Mouse (Mus musculus): ENCODE data around the gene Polk.

DNA sequence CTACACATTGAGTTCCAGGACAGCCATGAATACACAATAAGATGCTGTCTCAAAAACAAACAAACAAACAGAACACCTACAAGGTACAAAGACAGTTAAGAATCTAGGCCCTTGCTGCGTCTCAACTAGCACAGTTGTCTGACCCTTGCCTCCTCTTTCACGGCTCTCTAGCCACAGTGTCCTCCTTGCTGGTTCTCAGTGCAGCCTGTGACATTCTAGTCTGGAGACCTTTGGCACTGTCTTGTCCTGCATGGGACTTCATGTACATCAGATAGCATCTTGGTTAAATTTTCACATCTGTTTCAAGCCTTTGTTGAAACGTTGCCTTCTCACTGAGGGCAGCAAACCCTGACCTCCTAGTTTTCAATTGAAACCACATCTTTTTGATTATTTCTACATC is 13.6 kb downstream of the Polk start:
- TF ChIP-seq CTCF (IDR thresholded peaks at IDR 0.05; ENCODE audit: control insufficient read depth, insufficient read depth, low read length) (no peak), POLR2A (IDR thresholded peaks at IDR 0.05; ENCODE audit: borderline replicate concordance, control insufficient read depth, low read depth, low read length) (no peak)

Measured in bone marrow, adult 2 months (tissue).